Mouse (Mus musculus): ENCODE measurements around the gene Oas1a. TPM values are rescaled to one million over a fixed set of nuclear protein-coding genes. Genes with fewer than 3 reads are reported as not detected.
"Not testable (repeated sequence)": the region's sequence is repeated elsewhere in the genome, so short reads cannot be mapped to it uniquely, and the experiment has no call there.

Oas1a gene
- total RNA-seq (2012; rRNA removed), result 7.8 and 10.7 TPM in 2 replicates

GRCm38 (mm10) chr5:120906791-120907733 is at the start of gene Oas1a:
Gene Oas1a, minus strand, starts transcription at chr5:120907521.
- Histone ChIP-seq H3K4me3 (ENCODE audit: insufficient read depth in 1 of 2, low read depth in 1 of 2, low read length in 2 of 2, poor library complexity in 1 of 2, severe bottlenecking in 1 of 2) (peak within 1 kb of the TSS; percentile 1 to 54; a peak in 3 of 4 replicates), H3K4me1 (ENCODE audit: control insufficient read depth in 2 of 2, insufficient read depth in 2 of 2, low read length in 2 of 2, poor library complexity in 1 of 2) (peaks cover 2 to 11% of the 10 kb centered on the region in 2 experiments; a peak in 1 of 4 replicates), H3K27ac (ENCODE audit: insufficient read depth, low read depth, low read length, poor library complexity, severe bottlenecking) (peak within 1 kb of the TSS; percentile 33; the same call in 1 of the 2 replicates)
- in situ Hi-C loops (cut with MboI; ENCODE audit: low sequenced_read_pairs in 2 of 2, unreplicated experiment in 2 of 2); H3K36me3 ChIP-seq (ENCODE audit: control insufficient read depth, insufficient read depth, low read length, poor library complexity, severe bottlenecking); DNase-seq (ENCODE audit: low read depth, low spot score); H3K9me3 ChIP-seq (ENCODE audit: control insufficient read depth, insufficient read depth, low read depth, low read length); H3K9ac ChIP-seq (ENCODE audit: insufficient read depth, low read depth, low read length, poor library complexity, severe bottlenecking): not testable (repeated sequence)

DNA sequence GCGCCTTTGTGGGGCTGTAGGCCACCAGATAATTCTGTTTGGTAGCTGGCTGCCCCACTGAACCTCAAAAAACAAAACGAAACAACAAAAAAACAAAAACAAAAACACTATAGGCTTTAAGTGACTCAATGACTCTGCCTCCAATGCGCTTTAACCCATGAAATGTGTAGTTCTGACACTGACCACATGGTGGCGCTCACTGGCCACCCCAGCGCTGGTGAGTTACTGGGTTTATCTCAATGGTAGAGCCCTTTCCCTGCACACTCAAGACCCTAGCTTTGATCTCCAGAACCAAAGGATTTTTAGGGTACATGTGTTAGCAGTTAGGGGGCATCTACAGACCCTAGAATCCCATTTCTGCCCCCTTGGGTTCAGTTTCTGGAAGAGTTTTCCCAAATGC is 46.7 kb upstream of the Oas1a start:
- peak; percentile 37 for DNase-seq (ENCODE audit: low read depth, low spot score)

GRCm38 (mm10) chr5:120952242-120952770 is 45.0 kb upstream of the Oas1a start:
- Histone ChIP-seq H3K27ac (ENCODE audit: insufficient read depth, low read depth, low read length, poor library complexity, severe bottlenecking) (no peak overlapping the region), H3K9me3 (ENCODE audit: control insufficient read depth, insufficient read depth, low read depth, low read length) (no peaks in the 10 kb centered on the region), H3K9ac (ENCODE audit: insufficient read depth, low read depth, low read length, poor library complexity, severe bottlenecking) (no peak overlapping the region), H3K36me3 (ENCODE audit: control insufficient read depth, insufficient read depth, low read length, poor library complexity, severe bottlenecking) (no peaks in the 10 kb centered on the region), H3K4me3 (ENCODE audit: insufficient read depth in 1 of 2, low read depth in 1 of 2, low read length in 2 of 2, poor library complexity in 1 of 2, severe bottlenecking in 1 of 2) (no peak overlapping the region), H3K4me1 (ENCODE audit: control insufficient read depth in 2 of 2, insufficient read depth in 2 of 2, low read length in 2 of 2, poor library complexity in 1 of 2) (peaks cover 0 to 5% of the 10 kb centered on the region in 2 experiments; a peak in 2 of 4 replicates)
- in situ Hi-C loops (cut with MboI; ENCODE audit: low sequenced_read_pairs in 2 of 2, unreplicated experiment in 2 of 2), result no loop called here
- TF ChIP-seq CHD2 (IDR thresholded peaks at IDR 0.05; ENCODE audit: low read depth, low read length) (no peak), ZNF384 (IDR thresholded peaks at IDR 0.05; ENCODE audit: low read depth, low read length) (no peak), ZC3H11A (IDR thresholded peaks at IDR 0.05; ENCODE audit: borderline replicate concordance, low read depth, low read length) (no peak), HCFC1 (IDR thresholded peaks at IDR 0.05; ENCODE audit: borderline replicate concordance, insufficient read depth, low read length) (no peak), MAFK (IDR thresholded peaks at IDR 0.05; ENCODE audit: insufficient read depth, low read depth, low read length) (no peak)
- no peak for DNase-seq (ENCODE audit: low read depth, low spot score)

More for the DNA sequence above, 46.7 kb upstream of the Oas1a start:
- no peak overlapping the region for H3K4me3 ChIP-seq (ENCODE audit: insufficient read depth in 1 of 2, low read depth in 1 of 2, low read length in 2 of 2, poor library complexity in 1 of 2, severe bottlenecking in 1 of 2)
- H3K4me1 ChIP-seq (ENCODE audit: control insufficient read depth in 2 of 2, insufficient read depth in 2 of 2, low read length in 2 of 2, poor library complexity in 1 of 2), result no peaks in the 10 kb centered on the region
- no peak overlapping the region for H3K9ac ChIP-seq (ENCODE audit: insufficient read depth, low read depth, low read length, poor library complexity, severe bottlenecking)
- no peaks in the 10 kb centered on the region for H3K9me3 ChIP-seq (ENCODE audit: control insufficient read depth, insufficient read depth, low read depth, low read length)
- in situ Hi-C loops (cut with MboI; ENCODE audit: low sequenced_read_pairs in 2 of 2, unreplicated experiment in 2 of 2), result no loop called here
- no peaks in the 10 kb centered on the region for H3K36me3 ChIP-seq (ENCODE audit: control insufficient read depth, insufficient read depth, low read length, poor library complexity, severe bottlenecking)
- TF ChIP-seq ZC3H11A (IDR thresholded peaks at IDR 0.05; ENCODE audit: borderline replicate concordance, low read depth, low read length), result peak; percentile 68
- TF ChIP-seq ZNF384 (IDR thresholded peaks at IDR 0.05; ENCODE audit: low read depth, low read length), result no peak
- no peak for TF ChIP-seq HCFC1 (IDR thresholded peaks at IDR 0.05; ENCODE audit: borderline replicate concordance, insufficient read depth, low read length)
- no peak for TF ChIP-seq CHD2 (IDR thresholded peaks at IDR 0.05; ENCODE audit: low read depth, low read length)
- no peak for TF ChIP-seq MAFK (IDR thresholded peaks at IDR 0.05; ENCODE audit: insufficient read depth, low read depth, low read length)
- no peak overlapping the region for H3K27ac ChIP-seq (ENCODE audit: insufficient read depth, low read depth, low read length, poor library complexity, severe bottlenecking)

- H3K4me1 ChIP-seq (ENCODE audit: control insufficient read depth in 2 of 2, insufficient read depth in 2 of 2, low read length in 2 of 2, poor library complexity in 1 of 2), result peaks cover 4 to 23% of the 10 kb centered on the region in 2 experiments; a peak in 2 of 4 replicates
- in situ Hi-C loops (cut with MboI; ENCODE audit: low sequenced_read_pairs in 2 of 2, unreplicated experiment in 2 of 2), result no loop called here
- H3K9ac ChIP-seq (ENCODE audit: insufficient read depth, low read depth, low read length, poor library complexity, severe bottlenecking), result no peak overlapping the region
- no peak overlapping the region for H3K27ac ChIP-seq (ENCODE audit: insufficient read depth, low read depth, low read length, poor library complexity, severe bottlenecking)
- no peak for DNase-seq (ENCODE audit: low read depth, low spot score)
- no peak for TF ChIP-seq ZC3H11A (IDR thresholded peaks at IDR 0.05; ENCODE audit: borderline replicate concordance, low read depth, low read length)
- no peak for TF ChIP-seq MAFK (IDR thresholded peaks at IDR 0.05; ENCODE audit: insufficient read depth, low read depth, low read length)
- TF ChIP-seq CHD2 (IDR thresholded peaks at IDR 0.05; ENCODE audit: low read depth, low read length), result no peak
- TF ChIP-seq ZNF384 (IDR thresholded peaks at IDR 0.05; ENCODE audit: low read depth, low read length), result no peak
- no peak for TF ChIP-seq HCFC1 (IDR thresholded peaks at IDR 0.05; ENCODE audit: borderline replicate concordance, insufficient read depth, low read length)
- H3K36me3 ChIP-seq (ENCODE audit: control insufficient read depth, insufficient read depth, low read length, poor library complexity, severe bottlenecking), result no peaks in the 10 kb centered on the region
- no peaks in the 10 kb centered on the region for H3K9me3 ChIP-seq (ENCODE audit: control insufficient read depth, insufficient read depth, low read depth, low read length)
- no peak overlapping the region for H3K4me3 ChIP-seq (ENCODE audit: insufficient read depth in 1 of 2, low read depth in 1 of 2, low read length in 2 of 2, poor library complexity in 1 of 2, severe bottlenecking in 1 of 2)
Observed at GRCm38 (mm10) chr5:120942076-120942475, 34.8 kb upstream of the Oas1a start.
